Mouse (Mus musculus) gastrocnemius, postnatal 36 days (tissue): Measurements from ENCODE around the gene Arhgdib. TPM values are rescaled to one million over a fixed set of nuclear protein-coding genes. Genes with fewer than 3 reads are reported as not detected.
"Not testable (repeated sequence)": the region's sequence is repeated elsewhere in the genome, so short reads cannot be mapped to it uniquely, and the experiment has no call there.

Source experiments
- DNase-seq, 2 experiments: peaks; one replicate each; pipeline ENCODE4 v3.0.0; 2022
- intact Hi-C: fragments of 180-260 bp; cut with DNase I; formaldehyde crosslinking; loops from one replicate; pipeline ENCODE4 v1.15.1; 2025
- long read RNA-seq, 2 experiments: library from polyadenylated mRNA; stranded (forward); transcript quantifications; one replicate each; pipeline ENCODE4 v2.0.0; 2021
- total RNA-seq, 2 experiments: library from RNA; stranded (reverse); gene quantifications; 2 replicates each; pipeline ENCODE4 v1.2.3; 2021

The Arhgdib gene
- total RNA-seq, result 1 to 10 TPM; 7.1 to 7.7 TPM
- long read RNA-seq, experiment 1, transcript Arhgdib-201 (6 exons, 1,193 nt), result major isoform, 5 of 11 reads
- long read RNA-seq, experiment 1, partial matches to known transcripts, result 0 of 11 reads
- long read RNA-seq, experiment 1, other reads (novel, unspliced or antisense), result 1 of 11 reads
- long read RNA-seq, experiment 2, partial matches to known transcripts, result 1 of 3 reads
- long read RNA-seq, experiment 2, other reads (novel, unspliced or antisense), result 0 of 3 reads

DNA sequence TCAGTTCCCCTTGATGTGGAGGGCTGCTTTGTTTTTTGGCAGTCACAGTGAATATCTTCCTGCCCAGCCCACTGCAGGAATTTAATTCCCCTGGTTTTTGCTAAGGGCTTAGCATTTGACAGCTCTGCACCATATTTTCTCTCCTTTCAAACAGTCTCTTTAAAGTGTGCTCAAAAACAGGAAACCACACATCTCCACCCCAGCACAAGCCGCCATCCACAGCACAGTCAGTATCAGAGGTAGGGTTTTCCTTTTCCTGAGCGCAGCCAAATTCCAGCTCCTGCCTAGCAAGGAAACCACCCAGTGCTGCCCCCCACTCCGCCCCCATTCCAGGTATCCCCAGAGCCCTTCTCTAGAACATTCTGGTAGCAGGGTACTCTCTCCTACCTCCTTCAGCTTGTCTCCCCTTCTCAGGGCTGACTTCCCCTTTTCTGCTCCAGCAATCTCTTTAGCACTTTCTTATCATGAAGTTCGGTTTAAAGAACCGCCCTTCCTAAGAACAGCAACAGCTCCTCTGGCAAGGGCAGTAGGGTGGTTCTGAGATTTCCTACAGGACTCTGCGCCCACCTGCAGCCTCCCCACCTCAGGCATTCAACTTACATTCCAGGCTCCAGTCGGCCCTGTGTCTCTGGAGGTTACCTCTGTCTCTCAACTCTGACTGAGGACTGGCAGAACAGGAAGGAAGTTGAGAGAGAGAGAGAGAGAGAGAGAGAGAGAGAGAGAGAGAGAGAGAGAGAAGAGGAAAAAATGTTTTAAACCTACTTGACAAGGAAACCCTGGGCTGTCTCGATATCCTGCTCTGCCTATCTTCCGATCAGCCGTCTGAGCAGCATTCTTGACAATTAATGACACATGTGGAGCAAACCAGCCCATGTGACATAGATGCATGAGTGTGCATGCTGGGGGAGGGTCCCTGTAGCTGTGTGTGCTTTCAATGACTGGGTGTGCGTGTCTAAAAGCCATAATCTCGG lies at the start of gene Arhgdib:
Arhgdib (minus strand) TSS at position 849 of the 971 bp plus-strand sequence.
- intact Hi-C loops, result no loop called here
- DNase-seq, result peak in 1 of 2 experiments; percentile 24

DNA sequence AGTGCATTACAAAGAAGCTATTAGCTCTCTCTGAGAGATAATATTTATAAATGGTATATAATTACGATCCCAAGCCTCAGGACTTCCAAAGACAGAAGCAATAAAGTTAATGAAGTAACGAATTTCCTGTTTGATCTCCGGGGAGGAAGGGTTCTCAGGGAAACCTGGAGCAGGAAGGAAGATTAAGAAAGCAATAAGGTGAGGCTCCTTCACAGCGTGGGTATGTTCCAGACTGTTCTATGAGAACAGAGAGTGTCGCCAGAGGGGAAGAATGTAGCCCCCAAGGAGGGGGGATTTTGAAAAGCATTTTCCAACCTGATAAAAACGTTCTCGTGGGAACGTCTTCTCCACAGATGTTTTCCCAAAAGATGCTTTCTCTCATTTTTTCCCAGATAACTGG lies 48.9 kb upstream of the Arhgdib start:
- no peak for DNase-seq
- intact Hi-C loops, result loop anchor here (10.0 kb wide), 1 partner anchor 174 kb away; no protein-coding TSS in a partner anchor

DNA sequence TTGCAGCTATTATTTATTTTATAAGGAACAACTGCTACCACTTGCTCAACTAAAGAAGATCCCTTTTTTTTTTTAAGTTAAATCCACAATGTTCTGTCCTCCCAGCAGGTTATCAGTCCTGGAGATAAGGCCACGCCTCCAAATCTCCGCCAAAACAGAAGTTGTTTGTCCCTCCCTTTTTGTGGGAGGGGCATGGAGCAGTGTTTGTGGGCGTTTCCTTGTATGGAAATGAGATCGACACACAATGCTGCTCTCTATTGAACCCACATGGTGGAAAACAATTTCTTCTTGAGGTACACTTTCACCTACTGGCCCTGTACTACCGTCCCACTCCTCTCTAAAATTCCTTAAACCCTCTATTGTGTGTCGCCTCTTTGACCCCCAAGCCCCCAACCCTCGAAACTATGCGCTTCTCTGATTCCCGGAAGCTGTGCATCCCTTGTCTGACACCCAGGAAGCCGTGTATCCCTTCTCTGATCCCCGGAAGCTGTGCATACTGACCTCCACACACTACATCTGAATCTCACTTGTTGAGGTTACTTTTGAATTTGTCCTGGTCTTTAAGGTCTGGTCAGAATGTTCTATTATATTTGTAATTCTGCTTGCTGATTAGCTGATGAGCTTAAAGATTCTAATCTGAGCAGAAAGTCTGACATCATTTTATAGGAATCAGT lies 48.3 kb upstream of the Arhgdib start:
- no peak for DNase-seq
- intact Hi-C loops, result loop anchor here (10.0 kb wide), 1 partner anchor 175 kb away; no protein-coding TSS in a partner anchor

DNA sequence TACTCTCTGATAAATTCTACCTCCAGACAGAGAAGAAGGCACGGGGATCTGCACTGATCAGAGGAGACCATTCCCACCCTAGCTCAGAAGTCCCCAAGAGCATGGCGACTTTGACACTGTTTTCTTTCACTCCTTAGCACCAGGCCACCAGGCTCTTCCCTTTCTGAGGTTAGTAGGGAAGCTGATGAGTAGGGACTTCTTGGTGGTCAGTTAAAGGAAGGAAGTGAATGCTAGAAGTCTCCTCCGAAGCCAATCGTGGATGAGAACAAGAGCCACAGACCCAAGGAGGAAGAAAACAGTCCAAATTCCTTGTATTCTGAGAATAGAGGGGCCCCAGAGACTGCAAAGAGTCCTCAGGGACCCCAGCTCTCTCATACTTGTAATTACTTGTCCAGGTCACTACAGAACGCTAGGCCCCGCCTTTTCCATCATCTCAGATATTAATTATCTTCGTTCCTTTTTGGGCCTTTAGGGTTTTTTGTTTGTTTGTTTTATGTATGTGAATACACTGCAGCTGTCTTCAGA lies 46.9 kb upstream of the Arhgdib start:
- DNase-seq, result no peak
- intact Hi-C loops, result no loop called here

DNA sequence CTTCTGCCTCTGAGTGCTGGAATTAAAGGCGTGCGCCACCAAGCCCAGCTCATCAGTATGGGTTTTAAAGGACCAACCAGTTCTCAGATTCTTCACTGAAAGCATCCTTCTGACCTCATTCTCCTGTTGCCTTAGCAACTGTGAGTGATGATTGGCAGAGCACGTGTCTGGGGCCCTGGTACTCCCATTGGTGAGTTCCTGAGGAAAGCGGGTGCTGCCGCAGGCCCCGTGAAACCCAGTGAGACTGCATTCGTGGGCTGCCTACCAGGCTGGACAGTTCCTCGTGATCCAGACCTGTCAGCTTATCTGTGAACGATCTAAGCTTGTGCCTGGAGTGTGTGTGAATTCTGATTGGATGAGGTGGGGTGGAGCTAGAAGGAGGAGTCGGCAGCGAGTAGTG lies 45.0 kb upstream of the Arhgdib start:
- DNase-seq, result no peak
- intact Hi-C loops, result no loop called here

DNA sequence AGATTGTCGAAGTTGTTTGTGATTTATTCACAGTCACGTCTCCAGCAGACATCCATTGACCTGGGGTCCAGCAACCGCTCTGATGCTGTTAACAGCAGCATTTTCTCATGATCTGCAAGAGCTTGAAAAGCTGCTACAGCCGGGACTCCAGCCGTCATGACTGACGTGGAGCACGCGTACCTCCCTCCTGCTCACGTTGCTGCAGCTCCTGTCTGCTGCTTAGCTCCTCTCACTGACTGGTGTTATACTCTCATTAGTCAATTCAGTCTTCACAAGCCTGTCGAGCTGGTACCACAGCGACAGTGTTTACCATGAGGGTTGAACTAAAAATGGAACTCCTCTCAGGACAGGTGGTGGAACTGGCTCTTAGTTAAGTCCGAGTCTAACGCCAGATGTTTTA lies 44.3 kb upstream of the Arhgdib start:
- DNase-seq, result no peak
- intact Hi-C loops, result no loop called here

DNA sequence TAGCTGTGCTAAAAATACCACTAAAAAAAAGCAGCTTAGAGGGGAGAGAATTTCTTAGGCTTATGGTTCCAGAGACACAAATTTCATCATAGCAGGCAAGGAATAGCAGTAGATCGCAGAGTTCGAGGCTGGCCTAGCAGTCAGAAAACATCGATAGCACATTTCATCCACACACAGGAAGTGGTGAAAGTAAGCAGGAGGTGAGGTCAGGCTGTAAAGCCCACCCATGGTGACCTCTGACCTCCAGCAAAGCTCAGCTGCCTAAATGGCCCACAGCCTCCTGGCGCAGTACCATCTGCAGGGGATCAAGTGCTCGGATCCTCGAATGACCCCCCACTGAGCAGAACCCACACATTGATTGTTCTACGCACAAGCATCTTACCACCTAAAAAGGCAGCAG lies 41.5 kb upstream of the Arhgdib start:
- DNase-seq, result no peak
- intact Hi-C loops, result loop anchor here (5.0 kb wide), 2 partner anchors 61 to 121 kb away; partner anchors contain the start of genes Erp27 and Pde6h

DNA sequence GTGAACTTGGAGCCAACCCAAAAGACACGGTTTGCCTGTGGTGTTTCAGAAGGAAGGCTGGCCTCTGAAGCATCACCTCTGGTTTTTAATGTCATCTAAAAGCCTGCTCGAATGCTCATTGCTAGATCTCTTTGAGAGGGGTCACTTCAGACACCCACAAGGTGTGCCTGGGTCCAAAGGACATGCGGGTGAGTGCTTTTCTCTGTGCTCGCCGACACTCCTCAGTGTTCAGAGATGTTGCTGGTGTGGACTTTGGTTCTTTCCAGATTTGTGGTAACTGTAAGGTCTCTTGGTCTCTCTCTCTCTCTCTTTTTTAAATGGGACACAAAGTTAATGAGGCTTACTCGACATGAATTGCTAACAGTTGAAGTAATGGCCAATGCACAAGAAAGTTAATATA lies 40.9 kb upstream of the Arhgdib start:
- DNase-seq, result no peak
- intact Hi-C loops, result loop anchor here (5.0 kb wide), 2 partner anchors 60 to 120 kb away; partner anchors contain the start of genes Erp27 and Pde6h

DNA sequence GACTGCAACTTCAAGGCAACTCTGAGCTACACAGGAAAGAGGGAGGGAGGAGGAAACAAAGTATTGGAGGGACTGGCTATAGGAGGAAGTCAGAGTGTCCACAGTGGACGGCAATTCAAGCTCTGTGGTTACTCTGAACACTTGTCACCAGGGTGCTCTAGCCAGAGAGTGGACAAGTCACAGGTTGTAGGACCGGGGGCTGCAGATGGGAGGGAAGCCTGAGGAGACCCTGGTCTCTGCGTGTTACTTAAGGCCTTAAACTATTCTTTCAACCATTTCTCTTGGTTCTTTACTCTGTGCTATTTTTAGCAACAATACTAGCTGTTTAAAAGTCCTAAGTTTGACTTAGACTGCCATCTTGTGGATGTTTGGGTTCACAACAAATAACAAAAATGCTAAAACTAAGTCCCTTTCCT lies 38.6 kb upstream of the Arhgdib start:
- intact Hi-C loops, result loop anchor here (5.0 kb wide), 2 partner anchors 58 to 118 kb away; partner anchors contain the start of genes Erp27 and Pde6h

DNA sequence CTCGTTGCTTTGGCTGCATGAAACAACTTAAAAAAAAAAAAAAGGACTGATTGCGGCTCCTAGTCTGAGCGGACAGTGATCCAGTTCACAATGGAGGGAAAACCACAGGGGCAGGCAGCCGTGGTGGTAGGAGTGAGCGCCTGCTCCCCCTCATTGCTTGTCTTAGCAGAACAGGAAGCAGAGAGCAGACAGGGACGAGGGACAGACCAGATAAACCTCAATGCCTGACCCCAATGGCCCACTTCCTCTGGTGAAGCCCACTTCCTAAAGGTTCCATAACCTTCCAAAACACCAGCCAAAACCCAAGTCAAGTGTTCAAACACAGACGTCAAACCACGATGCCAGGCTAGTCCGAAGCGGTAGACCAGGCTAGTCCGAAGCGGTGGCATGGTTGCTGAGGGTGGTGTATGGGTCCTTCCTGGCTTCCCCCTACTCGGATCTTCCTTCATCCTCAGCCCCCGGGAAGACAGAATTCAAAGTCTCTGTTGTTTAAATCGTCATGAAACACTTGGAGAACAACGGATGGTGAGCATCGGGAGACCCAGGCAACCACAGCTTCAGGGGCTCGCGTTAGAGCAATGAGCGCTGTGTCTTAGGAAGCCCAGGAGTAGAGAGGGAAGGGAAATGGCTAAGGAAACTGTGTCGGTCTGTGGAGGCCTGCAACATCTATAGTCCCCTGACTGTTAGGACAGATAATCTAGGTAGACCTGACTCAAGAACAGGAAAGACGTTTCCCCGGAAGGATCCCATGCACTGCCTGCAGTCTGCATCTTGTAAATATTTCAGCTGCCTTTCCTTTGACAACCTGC lies 37.8 kb upstream of the Arhgdib start:
- no peak for DNase-seq
- intact Hi-C loops, result loop anchor here (5.0 kb wide), 2 partner anchors 57 to 117 kb away; partner anchors contain the start of genes Erp27 and Pde6h

More for the DNA sequence above, 38.6 kb upstream of the Arhgdib start:
- DNase-seq, result no peak

DNA sequence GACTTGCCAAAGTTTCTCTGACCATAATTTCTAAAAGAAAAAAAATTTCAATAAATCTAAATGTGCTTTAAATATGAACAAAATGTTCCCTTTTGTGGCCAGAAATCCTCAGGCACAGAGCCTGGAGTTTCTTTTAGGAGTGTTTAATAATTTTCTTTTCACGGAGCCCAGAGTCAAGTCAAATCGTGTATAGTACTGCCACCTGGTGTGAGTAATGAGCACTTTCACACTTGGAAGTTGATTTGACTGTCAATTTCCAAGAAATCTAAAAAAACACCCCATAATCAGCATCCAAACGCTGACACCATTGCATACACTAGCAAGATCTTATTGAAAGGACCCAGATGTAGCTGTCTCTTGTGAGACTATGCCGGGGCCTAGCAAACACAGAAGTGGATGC lies 27.2 kb upstream of the Arhgdib start:
- intact Hi-C loops, result loop anchor here (5.0 kb wide), 2 partner anchors 37 to 107 kb away; no protein-coding TSS in a partner anchor
- not testable (repeated sequence) for DNase-seq

DNA sequence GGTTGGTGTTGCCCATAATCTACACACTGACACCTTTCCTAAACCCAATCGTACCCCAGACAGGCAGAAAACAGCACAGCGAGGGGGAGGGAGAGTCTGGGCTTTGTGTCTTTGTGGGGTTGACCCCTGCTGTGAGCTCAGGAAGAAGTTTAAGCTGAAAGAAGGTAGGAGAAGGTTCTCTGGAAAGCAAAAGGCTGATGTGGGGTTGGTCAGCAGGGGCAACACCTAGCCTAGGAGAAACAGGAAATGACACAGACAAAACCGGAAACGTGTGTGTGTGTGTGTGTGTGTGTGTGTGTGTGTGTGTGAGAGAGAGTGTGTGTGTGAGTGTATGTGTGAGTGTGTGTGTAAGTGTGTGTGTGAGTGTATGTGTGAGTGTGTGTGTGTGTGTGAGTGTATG lies 25.8 kb upstream of the Arhgdib start:
- no peak for DNase-seq
- intact Hi-C loops, result loop anchor here (5.0 kb wide), 2 partner anchors 35 to 105 kb away; no protein-coding TSS in a partner anchor

DNA sequence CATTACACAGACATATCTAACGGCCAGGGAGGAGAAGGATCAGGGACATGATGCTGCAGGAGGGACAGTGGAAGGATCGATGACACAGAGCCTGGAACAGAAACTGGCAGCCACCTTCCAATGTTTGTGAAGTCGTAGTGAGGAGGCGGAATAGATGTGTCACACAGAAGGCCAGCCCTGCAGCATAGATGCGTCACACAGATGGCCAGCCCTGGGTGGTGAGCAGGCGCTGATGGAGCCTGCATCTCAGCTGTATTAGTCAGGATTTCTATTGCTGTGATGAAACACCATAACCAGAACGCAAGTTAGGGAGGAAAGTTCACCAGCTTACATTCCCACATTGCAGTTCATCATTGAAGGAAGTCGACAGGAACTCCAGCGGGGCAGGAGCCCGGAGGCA lies 24.2 kb upstream of the Arhgdib start:
- DNase-seq, result no peak
- intact Hi-C loops, result loop anchor here (5.0 kb wide), 2 partner anchors 34 to 104 kb away; no protein-coding TSS in a partner anchor

DNA sequence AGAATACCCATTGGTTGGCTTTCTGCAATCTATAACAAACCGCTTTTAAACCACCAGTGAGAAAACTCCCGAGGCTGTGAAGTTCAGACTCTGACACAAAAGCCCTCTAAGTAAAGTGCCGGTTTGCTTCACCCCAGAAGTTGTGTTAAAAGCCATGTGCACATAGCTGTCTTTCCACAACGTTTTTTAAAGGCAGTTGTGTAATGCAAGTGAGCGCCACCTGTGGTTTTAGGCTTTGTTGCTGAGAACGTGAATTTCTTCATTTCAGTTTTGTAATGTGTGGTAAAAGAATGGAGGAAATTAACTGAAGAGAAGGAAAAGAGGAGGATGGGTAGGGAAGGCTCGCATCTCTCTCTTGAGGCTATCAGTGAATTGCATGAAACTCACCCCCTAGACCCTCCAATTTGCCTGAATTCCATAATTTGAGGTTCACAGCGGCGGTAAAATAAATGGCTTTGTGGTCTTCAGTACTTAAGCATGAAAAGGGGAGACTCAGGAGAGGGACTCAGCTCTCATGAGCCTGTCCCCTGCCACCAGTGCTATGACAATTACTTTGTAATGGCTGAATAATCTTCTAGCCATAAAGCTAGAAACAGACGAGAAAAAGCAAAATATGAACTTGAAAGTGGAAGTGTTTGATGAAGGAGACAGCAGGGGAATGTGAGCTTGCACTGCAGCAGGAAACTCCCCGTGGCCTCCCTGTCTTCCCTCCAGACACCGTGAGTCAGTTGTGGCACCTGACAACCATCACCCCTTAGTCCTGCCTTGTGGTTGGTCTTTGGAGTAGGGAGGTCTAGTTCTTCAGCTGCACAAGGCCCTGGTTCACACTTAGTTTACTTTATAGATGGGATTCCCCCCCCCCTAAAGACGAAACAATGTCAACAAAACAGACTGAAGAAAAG lies 23.2 kb upstream of the Arhgdib start:
- DNase-seq, result no peak
- intact Hi-C loops, result loop anchor here (5.0 kb wide), 2 partner anchors 33 to 103 kb away; no protein-coding TSS in a partner anchor

DNA sequence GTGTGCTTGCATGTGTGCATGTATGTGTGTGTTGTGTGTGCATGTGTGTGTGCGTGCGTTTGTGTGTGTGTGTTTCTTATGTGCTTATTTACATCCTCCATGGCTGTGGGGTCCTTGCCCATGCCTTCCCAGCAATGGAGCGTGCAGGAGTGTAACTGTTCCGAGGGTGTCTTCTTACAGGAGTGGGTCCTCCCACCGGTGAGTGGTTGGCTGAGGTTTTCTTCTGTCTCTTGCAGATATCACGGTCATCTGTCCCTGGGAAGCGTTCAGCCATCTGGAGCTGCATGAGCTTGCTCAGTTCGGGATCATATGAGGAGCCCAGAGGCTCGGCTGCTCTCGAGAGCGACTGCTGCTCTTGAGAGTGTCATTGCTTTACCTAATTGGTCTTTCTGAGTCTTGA lies 21.3 kb upstream of the Arhgdib start:
- DNase-seq, result no peak
- intact Hi-C loops, result no loop called here

DNA sequence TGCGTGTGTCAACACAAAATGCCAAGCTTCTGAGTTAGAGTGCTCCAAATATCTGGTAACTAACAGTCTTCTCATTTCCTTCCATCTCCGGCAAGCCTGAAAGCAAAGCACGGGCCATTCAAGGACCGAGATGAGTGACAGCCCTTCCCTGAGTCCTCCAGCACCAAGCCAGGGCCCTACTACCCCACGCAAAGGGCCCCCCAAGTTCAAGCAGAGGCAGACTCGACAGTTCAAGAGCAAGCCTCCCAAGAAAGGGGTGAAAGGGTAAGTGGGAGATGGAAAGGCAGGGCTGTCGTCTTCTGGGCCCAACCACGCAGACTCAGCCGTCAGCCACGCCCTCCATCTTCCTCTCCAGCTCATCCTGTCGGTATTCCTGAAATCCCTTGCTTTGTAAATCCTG lies 17.4 kb upstream of the Arhgdib start:
- no peak for DNase-seq
- intact Hi-C loops, result no loop called here

DNA sequence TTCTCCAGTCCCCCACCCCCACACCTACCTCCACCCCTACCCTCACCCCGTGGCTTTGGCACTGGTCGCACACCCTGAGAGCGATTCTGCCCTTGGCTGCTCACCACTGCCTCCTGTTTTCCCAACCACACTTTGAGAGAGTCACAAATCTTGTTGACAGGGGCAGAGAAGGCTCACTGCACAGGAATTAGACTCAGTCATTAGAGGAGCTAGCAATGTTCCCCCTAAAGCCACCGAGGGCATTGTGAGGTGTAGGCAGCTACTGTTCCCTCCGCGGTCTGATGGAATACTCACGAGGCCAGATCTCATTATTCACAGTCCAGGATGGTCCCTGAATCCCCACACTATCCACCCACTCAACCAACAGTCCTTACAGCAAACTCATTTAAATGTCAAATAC lies 15.4 kb upstream of the Arhgdib start:
- intact Hi-C loops, result no loop called here
- no peak for DNase-seq

DNA sequence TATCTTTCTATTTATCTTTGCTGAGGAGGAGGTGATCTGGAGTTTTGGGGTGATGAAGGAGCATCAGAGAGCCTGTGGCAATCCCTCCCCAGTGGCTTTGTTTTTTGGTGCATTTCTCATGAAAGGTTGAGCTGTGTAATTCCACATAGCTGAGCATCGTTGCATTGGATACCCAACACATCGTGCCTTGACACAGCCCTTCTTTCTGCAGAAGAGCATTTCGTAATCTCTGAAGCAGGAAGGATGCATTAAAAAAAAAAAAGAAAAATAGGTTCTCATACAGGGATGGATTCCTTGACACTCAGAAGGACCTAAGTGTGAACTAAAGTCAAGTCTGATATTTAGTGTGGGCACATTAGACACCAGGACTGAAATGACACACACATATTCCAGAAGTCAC lies 13.5 kb upstream of the Arhgdib start:
- intact Hi-C loops, result no loop called here
- DNase-seq, result no peak
